Mouse (Mus musculus) midbrain, embryonic 12.5 days (tissue): ENCODE measurements around the gene Gsdme. TPM values are rescaled to one million over a fixed set of nuclear protein-coding genes. Genes with fewer than 3 reads are reported as not detected.

Experiments
- ATAC-seq: fragments of 200-750 bp; cut with Nextera tagmentation; 2 replicates; pipeline ENCODE4 v1.8.0; 2017; ENCODE audit warnings: low read depth, moderate TSS enrichment, moderate library complexity; ENCODE audit not compliant: low FRiP score
- H3K27ac ChIP-seq: fragments of 300-500 bp; sonication (generic); replicated peaks from 2 replicates; pipeline ENCODE4 v1.5.1; 2016; ENCODE audit warnings: mild to moderate bottlenecking
- H3K27me3 ChIP-seq: fragments of 300-500 bp; sonication (generic); 2 replicates; pipeline ENCODE4 v1.6.1; 2016; ENCODE audit warnings: mild to moderate bottlenecking
- H3K36me3 ChIP-seq: fragments of 300-500 bp; sonication (generic); 2 replicates; pipeline ENCODE4 v1.6.1; 2016
- H3K4me1 ChIP-seq: fragments of 300-500 bp; sonication (generic); 2 replicates; pipeline ENCODE4 v1.6.1; 2016
- H3K4me2 ChIP-seq: fragments of 300-500 bp; sonication (generic); replicated peaks from 2 replicates; pipeline ENCODE4 v1.6.1; 2016; ENCODE audit warnings: mild to moderate bottlenecking, moderate library complexity
- H3K4me3 ChIP-seq: fragments of 300-500 bp; sonication (generic); 2 replicates; pipeline ENCODE4 v1.5.1; 2016; ENCODE audit warnings: mild to moderate bottlenecking
- H3K9ac ChIP-seq: fragments of 300-500 bp; sonication (generic); replicated peaks from 2 replicates; pipeline ENCODE4 v1.6.1; 2016; ENCODE audit warnings: mild to moderate bottlenecking, moderate library complexity
- H3K9me3 ChIP-seq: fragments of 300-500 bp; sonication (generic); 2 replicates; pipeline ENCODE4 v1.6.1; 2016; ENCODE audit warnings: mild to moderate bottlenecking
- WGBS: fragments of 180-500 bp; shearing (Covaris S2); methylation state at CpG from one replicate; pipeline ENCODE4 v1.1.7; 2016; 5-methylcytosine and 5-hydroxymethylcytosine counted together
- polyA plus RNA-seq: library from polyadenylated mRNA; unstranded; fragments of >200 nt; fragmentation: Nextera tagmentation; extraction: Ambion mirVana; gene quantifications from 2 replicates; pipeline ENCODE4 v1.2.1, GENCODE M21; 2016

The Gsdme gene
- polyA plus RNA-seq, 1 experiment from 2014 or later, result 56.0 TPM

- no peak overlapping the region for H3K27ac ChIP-seq
- no peaks in the 10 kb centered on the region for H3K9me3 ChIP-seq
- H3K4me3 ChIP-seq, result no peak overlapping the region
- H3K36me3 ChIP-seq, result peaks cover 6% of the 10 kb centered on the region
- no peak overlapping the region for H3K4me2 ChIP-seq
- H3K27me3 ChIP-seq, result no peaks in the 10 kb centered on the region
- no peak for ATAC-seq
- H3K9ac ChIP-seq, result no peak overlapping the region
- 93% methylated on average over 4 of the region's 4 CpGs for WGBS
- no peaks in the 10 kb centered on the region for H3K4me1 ChIP-seq
Measured at GRCm38 (mm10) chr6:50215986-50216385, 47.7 kb downstream of the Gsdme start.

DNA sequence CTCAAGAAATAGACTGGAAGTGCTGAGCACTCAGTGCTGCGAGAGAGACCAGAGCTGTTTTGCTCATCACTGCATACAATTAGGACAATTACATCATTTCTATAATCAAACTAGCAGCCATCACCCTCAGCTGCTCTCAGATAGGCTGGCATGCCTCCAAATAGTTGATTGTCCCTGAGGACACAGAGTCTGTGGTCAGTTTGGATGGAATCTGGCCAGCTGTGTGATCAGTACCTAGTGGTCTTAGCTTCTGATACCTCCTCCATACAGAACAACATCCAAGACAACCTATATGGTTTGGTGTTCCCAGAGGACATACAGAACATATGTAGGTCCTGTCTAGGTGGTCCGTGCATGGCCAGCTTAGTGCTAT is 48.3 kb downstream of the Gsdme start:
- H3K36me3 ChIP-seq, result peaks cover 6% of the 10 kb centered on the region
- no peak overlapping the region for H3K27ac ChIP-seq
- no peak overlapping the region for H3K4me2 ChIP-seq
- H3K4me3 ChIP-seq, result no peak overlapping the region
- no peak overlapping the region for H3K9ac ChIP-seq
- no peaks in the 10 kb centered on the region for H3K27me3 ChIP-seq
- 89% methylated on average over 2 of the region's 2 CpGs for WGBS
- H3K4me1 ChIP-seq, result no peaks in the 10 kb centered on the region
- no peak for ATAC-seq
- no peaks in the 10 kb centered on the region for H3K9me3 ChIP-seq

- H3K9me3 ChIP-seq, result no peaks in the 10 kb centered on the region
- no peak for ATAC-seq
- H3K27ac ChIP-seq, result no peak overlapping the region
- H3K4me1 ChIP-seq, result no peaks in the 10 kb centered on the region
- no peak overlapping the region for H3K9ac ChIP-seq
- H3K27me3 ChIP-seq, result no peaks in the 10 kb centered on the region
- H3K36me3 ChIP-seq, result peaks cover 6% of the 10 kb centered on the region
- 65% methylated on average over 2 of the region's 2 CpGs for WGBS
- no peak overlapping the region for H3K4me3 ChIP-seq
- no peak overlapping the region for H3K4me2 ChIP-seq
Measured at GRCm38 (mm10) chr6:50214711-50215372, 48.8 kb downstream of the Gsdme start.

- H3K4me3 ChIP-seq, result no peak overlapping the region
- no peak overlapping the region for H3K4me2 ChIP-seq
- ATAC-seq, result no peak
- no peak overlapping the region for H3K27ac ChIP-seq
- H3K9ac ChIP-seq, result no peak overlapping the region
- H3K9me3 ChIP-seq, result no peaks in the 10 kb centered on the region
- H3K27me3 ChIP-seq, result no peaks in the 10 kb centered on the region
- peaks cover 3% of the 10 kb centered on the region; the same call in 1 of the 2 replicates for H3K36me3 ChIP-seq
- WGBS, result 93% methylated on average over 4 of the region's 4 CpGs
- no peaks in the 10 kb centered on the region for H3K4me1 ChIP-seq
Measured at GRCm38 (mm10) chr6:50205093-50205492, 58.6 kb downstream of the Gsdme start.

DNA sequence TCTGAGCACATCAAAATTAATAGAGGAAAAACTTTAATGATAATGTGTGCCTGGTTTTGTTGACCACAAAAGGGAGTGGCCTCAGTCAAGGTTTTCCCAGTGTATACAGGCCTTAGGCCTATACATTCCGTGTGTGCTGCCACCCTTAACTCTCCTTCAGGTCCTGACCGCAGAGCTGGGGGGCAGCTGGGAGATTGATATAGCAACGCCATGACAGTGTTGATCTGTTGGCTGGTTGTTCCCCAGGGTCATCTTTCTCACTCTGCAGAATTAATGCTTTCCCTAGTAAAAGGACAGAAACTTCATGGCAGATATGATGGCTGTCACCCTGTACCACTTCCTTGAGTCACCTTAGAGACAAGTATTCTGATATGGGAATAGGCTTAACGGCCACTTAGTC is 59.3 kb downstream of the Gsdme start:
- no peaks in the 10 kb centered on the region for H3K27me3 ChIP-seq
- 91% methylated on average over 4 of the region's 4 CpGs for WGBS
- H3K4me1 ChIP-seq, result no peaks in the 10 kb centered on the region
- H3K27ac ChIP-seq, result no peak overlapping the region
- H3K9me3 ChIP-seq, result no peaks in the 10 kb centered on the region
- no peak overlapping the region for H3K4me2 ChIP-seq
- H3K4me3 ChIP-seq, result no peak overlapping the region
- no peak for ATAC-seq
- H3K36me3 ChIP-seq, result peaks cover 3% of the 10 kb centered on the region; the same call in 1 of the 2 replicates
- no peak overlapping the region for H3K9ac ChIP-seq

- no peak for ATAC-seq
- H3K4me3 ChIP-seq, result no peak overlapping the region
- H3K36me3 ChIP-seq, result 0 out of 2 replicates have a peak, but pooled peaks cover 12% of the 10 kb centered on the region
- H3K9me3 ChIP-seq, result no peaks in the 10 kb centered on the region
- H3K9ac ChIP-seq, result no peak overlapping the region
- H3K4me2 ChIP-seq, result no peak overlapping the region
- no peak overlapping the region for H3K27ac ChIP-seq
- H3K4me1 ChIP-seq, result no peaks in the 10 kb centered on the region
- 94% methylated on average over 5 of the region's 5 CpGs for WGBS
- no peaks in the 10 kb centered on the region for H3K27me3 ChIP-seq
Measured at GRCm38 (mm10) chr6:50193851-50194250, 69.8 kb downstream of the Gsdme start.

- no peak overlapping the region for H3K9ac ChIP-seq
- H3K9me3 ChIP-seq, result no peaks in the 10 kb centered on the region
- ATAC-seq, result no peak
- no peaks in the 10 kb centered on the region for H3K27me3 ChIP-seq
- H3K36me3 ChIP-seq, result 0 out of 2 replicates have a peak, but pooled peaks cover 8% of the 10 kb centered on the region
- 95% methylated on average over 3 of the region's 3 CpGs for WGBS
- H3K27ac ChIP-seq, result no peak overlapping the region
- H3K4me1 ChIP-seq, result no peaks in the 10 kb centered on the region
- no peak overlapping the region for H3K4me3 ChIP-seq
- H3K4me2 ChIP-seq, result no peak overlapping the region
Measured at GRCm38 (mm10) chr6:50192822-50193221, 70.8 kb downstream of the Gsdme start.

DNA sequence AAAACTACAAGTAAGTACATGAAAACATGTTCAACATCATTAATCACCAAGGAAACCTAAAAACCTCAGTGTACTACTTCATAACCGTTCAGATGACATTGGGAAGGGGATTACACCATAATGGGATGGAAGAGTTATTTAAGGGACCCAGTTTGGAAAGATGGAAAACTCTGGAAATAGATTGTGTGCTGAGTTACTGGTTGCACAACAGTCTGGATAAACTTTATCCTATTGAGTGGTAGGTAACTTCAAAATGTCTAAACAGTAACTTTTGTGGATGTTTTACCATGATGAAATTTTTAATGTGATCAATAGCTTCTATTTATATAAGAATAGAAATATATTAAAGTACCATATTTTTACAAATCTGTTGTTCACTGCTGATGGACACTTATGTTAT is 71.5 kb downstream of the Gsdme start:
- 0 out of 2 replicates have a peak, but pooled peaks cover 4% of the 10 kb centered on the region for H3K36me3 ChIP-seq
- no peak overlapping the region for H3K27ac ChIP-seq
- H3K4me1 ChIP-seq, result no peaks in the 10 kb centered on the region
- no peak overlapping the region for H3K4me3 ChIP-seq
- H3K9ac ChIP-seq, result no peak overlapping the region
- ATAC-seq, result no peak
- 74% methylated on average over 1 of the region's 1 CpGs for WGBS
- H3K27me3 ChIP-seq, result no peaks in the 10 kb centered on the region
- no peak overlapping the region for H3K4me2 ChIP-seq
- H3K9me3 ChIP-seq, result no peaks in the 10 kb centered on the region

DNA sequence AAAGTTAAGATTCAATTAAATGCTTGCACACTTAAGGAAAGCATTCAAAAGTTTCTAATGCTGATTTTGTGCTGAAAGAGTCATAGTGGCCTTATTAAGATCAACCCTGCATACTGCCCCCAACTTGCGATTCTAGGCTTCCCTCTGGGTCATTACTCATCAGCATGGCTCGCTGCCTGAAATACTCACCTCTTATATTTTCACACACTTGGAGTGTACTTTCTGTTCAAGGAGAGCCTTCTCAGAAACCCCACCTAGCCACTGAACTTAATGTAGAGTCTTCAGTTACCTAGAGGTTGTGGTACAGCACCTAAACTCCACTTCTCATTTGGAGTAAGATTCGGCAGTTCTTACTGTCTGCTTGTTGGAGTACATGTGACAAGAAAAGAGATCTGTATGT is 72.1 kb downstream of the Gsdme start:
- H3K4me1 ChIP-seq, result no peaks in the 10 kb centered on the region
- ATAC-seq, result no peak
- no peak overlapping the region for H3K4me2 ChIP-seq
- no peak overlapping the region for H3K4me3 ChIP-seq
- no peak overlapping the region for H3K9ac ChIP-seq
- H3K36me3 ChIP-seq, result 0 out of 2 replicates have a peak, but pooled peaks cover 4% of the 10 kb centered on the region
- WGBS, result 90% methylated on average over 3 of the region's 3 CpGs
- H3K27me3 ChIP-seq, result no peaks in the 10 kb centered on the region
- H3K27ac ChIP-seq, result no peak overlapping the region
- no peaks in the 10 kb centered on the region for H3K9me3 ChIP-seq

DNA sequence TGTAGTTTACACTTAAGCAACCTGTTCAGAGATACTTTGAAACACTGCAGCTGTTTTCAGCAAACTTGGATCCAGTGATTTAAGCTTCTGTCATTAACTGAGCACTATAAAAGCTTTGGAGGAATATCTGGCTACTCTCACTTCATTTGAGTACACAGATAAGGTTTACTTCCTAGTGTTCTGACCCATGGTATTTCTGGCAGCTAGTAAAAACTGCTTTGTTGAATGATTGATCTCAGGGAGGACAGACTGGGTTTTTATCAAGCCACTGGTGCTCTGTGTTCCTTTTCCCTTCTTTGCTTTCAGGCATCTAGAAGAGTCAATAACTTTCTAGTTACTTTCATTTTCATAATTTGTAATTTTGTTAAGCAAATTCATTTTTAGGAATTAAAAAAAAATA is 74.3 kb downstream of the Gsdme start:
- ATAC-seq, result no peak
- Histone ChIP-seq H3K9me3 (no peaks in the 10 kb centered on the region), H3K27ac (no peak overlapping the region), H3K27me3 (no peaks in the 10 kb centered on the region), H3K9ac (no peak overlapping the region), H3K36me3 (peaks cover 13% of the 10 kb centered on the region; the same call in 1 of the 2 replicates), H3K4me1 (no peaks in the 10 kb centered on the region), H3K4me3 (no peak overlapping the region), H3K4me2 (no peak overlapping the region)

DNA sequence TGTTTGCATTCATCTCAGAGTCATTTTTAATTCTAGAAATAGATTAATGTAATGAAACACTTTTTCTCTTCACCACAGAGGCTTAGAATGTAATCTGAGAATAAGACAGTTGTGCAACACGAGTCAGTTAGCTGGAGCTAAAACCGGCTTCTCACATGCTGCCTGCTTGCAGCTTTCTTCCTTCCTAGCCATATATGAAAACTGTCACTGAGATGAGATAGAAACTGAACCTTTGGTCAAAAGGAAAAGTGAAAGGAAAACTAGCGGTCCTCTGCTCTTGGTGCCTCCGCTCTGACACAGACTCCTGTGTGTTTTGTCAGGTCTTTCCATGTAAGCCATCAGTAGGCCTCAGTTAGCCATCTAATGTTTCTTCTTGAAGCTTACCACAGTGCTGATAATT is 75.7 kb downstream of the Gsdme start:
- H3K9me3 ChIP-seq, result no peaks in the 10 kb centered on the region
- WGBS, result 91% methylated on average over 4 of the region's 4 CpGs
- H3K4me2 ChIP-seq, result no peak overlapping the region
- no peak for ATAC-seq
- H3K4me1 ChIP-seq, result no peaks in the 10 kb centered on the region
- H3K9ac ChIP-seq, result no peak overlapping the region
- H3K27ac ChIP-seq, result no peak overlapping the region
- no peaks in the 10 kb centered on the region for H3K27me3 ChIP-seq
- no peak overlapping the region for H3K4me3 ChIP-seq
- peaks cover 23% of the 10 kb centered on the region; the same call in 1 of the 2 replicates for H3K36me3 ChIP-seq

DNA sequence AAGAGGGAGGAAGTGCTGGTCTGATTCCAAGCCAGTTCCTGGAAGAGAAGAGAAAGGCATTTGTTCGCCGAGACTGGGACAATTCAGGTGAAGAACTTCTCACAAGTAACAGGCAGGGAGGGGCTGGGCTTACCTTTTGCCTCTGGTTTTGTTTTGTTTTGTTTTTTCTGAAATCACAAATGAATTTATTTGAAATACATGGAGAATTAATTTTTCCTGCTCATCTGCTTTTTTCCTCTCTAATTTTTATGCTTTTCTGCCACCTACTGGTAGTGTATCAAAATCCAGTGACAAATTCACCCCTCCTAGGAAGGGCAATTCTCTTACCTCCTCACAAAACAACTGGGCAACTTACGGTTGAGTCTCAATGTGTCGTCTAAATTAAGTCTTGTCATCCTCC is 83.5 kb downstream of the Gsdme start:
- ATAC-seq, result no peak

GRCm38 (mm10) chr6:50175736-50176135 is 87.9 kb downstream of the Gsdme start:
- no peak overlapping the region for H3K4me2 ChIP-seq
- no peak overlapping the region for H3K4me3 ChIP-seq
- H3K36me3 ChIP-seq, result peaks cover 10% of the 10 kb centered on the region; the same call in 1 of the 2 replicates
- no peaks in the 10 kb centered on the region for H3K9me3 ChIP-seq
- H3K9ac ChIP-seq, result no peak overlapping the region
- no peaks in the 10 kb centered on the region for H3K4me1 ChIP-seq
- no peaks in the 10 kb centered on the region for H3K27me3 ChIP-seq
- no peak for ATAC-seq
- 90% methylated on average over 1 of the region's 1 CpGs for WGBS
- no peak overlapping the region for H3K27ac ChIP-seq

More for the DNA sequence above, 83.5 kb downstream of the Gsdme start:
- Histone ChIP-seq H3K4me1 (no peaks in the 10 kb centered on the region), H3K4me2 (no peak overlapping the region), H3K27me3 (no peaks in the 10 kb centered on the region), H3K27ac (no peak overlapping the region), H3K9ac (no peak overlapping the region), H3K4me3 (no peak overlapping the region), H3K36me3 (peaks cover 19% of the 10 kb centered on the region; the same call in 1 of the 2 replicates), H3K9me3 (no peaks in the 10 kb centered on the region)
- WGBS, result 84% methylated on average over 4 of the region's 4 CpGs
